Comparison of ENCODE assay signal across 9 mouse cellular contexts in genomic region chr1:75446656-75447055, GRCm38 (mm10). TPM values are rescaled to one million over a fixed set of nuclear protein-coding genes. Genes with fewer than 3 reads are reported as not detected.
DNase-seq lines count a peak whose midpoint lies in the region; ATAC-seq lines count a peak whose summit lies in the region.
"Had no signal": no experiment of that assay in that cellular context is flagged by ENCODE, and none has a peak within 500 bp of the region (broad histone marks: within the 10 kb centered on the region; RNA-seq: fewer than 3 reads in every experiment).

No protein-coding gene starts in this region.

- H3K9me3 ChIP-seq in heart, embryonic 13.5 days, result no peaks in the 10 kb centered on the region
- no peaks in the 10 kb centered on the region for H3K9me3 ChIP-seq in hindbrain, embryonic 11.5 days (ENCODE audit: control insufficient read depth, low read length)
- no peaks in the 10 kb centered on the region for H3K9me3 ChIP-seq in midbrain, embryonic 12.5 days

- DNase-seq in heart, adult 11 months, result no peak
- DNase-seq in MN1 (ENCODE audit: low spot score), result peak; percentile 54
- DNase-seq in hindbrain, embryonic 11.5 days (ENCODE audit: low spot score), result peak; percentile 70
- DNase-seq in urinary bladder, postnatal 4 days (ENCODE audit: low spot score in 2 of 2), result no peak
- no peak for DNase-seq in adrenal gland, adult (ENCODE audit: inconsistent age in 2 of 2, low spot score in 1 of 2)
- no peak for DNase-seq in frontal cortex, postnatal 14 days (ENCODE audit: low spot score in 2 of 2)

- peak overlapping the region; percentile 72 for H3K4me2 ChIP-seq in heart, embryonic 13.5 days
- peak overlapping the region; percentile 21; the same call in 1 of the 2 replicates for H3K4me2 ChIP-seq in hindbrain, embryonic 11.5 days (replicated peaks; ENCODE audit: low read depth, low read length)
- H3K4me2 ChIP-seq in midbrain, embryonic 12.5 days (replicated peaks), result peak overlapping the region; percentile 58

- H3K4me3 ChIP-seq in heart, embryonic 13.5 days, result peak overlapping the region; percentile 42; the same call in 1 of the 2 replicates
- no peak overlapping the region for H3K4me3 ChIP-seq in hindbrain, embryonic 11.5 days (ENCODE audit: low read depth, low read length)
- H3K4me3 ChIP-seq in midbrain, embryonic 12.5 days, result no peak overlapping the region
- H3K4me3 ChIP-seq: left cerebral cortex, adult 2 months had no signal

- peaks cover 88% of the 10 kb centered on the region for H3K27me3 ChIP-seq in heart, embryonic 13.5 days (replicated peaks)
- H3K27me3 ChIP-seq in hindbrain, embryonic 11.5 days (ENCODE audit: control insufficient read depth, insufficient read depth, low read length), result peaks cover 31% of the 10 kb centered on the region
- peaks cover 62% of the 10 kb centered on the region for H3K27me3 ChIP-seq in midbrain, embryonic 12.5 days

- H3K9ac ChIP-seq in heart, embryonic 13.5 days, result peak overlapping the region; percentile 72
- 0 out of 2 replicates have a peak overlapping the region, but pooled peaks have one; percentile 19 for H3K9ac ChIP-seq in hindbrain, embryonic 11.5 days (ENCODE audit: low read depth, low read length)
- peak overlapping the region; percentile 43 for H3K9ac ChIP-seq in midbrain, embryonic 12.5 days (replicated peaks)

- ATAC-seq in heart, embryonic 13.5 days (ENCODE audit: extremely low read depth, insufficient number of reproducible peaks, low FRiP score, low TSS enrichment), result no peak
- peak; percentile 23 for ATAC-seq in hindbrain, embryonic 11.5 days (ENCODE audit: low FRiP score)
- ATAC-seq in midbrain, embryonic 12.5 days (ENCODE audit: low FRiP score, low read depth), result 0 out of 2 replicates have a peak, but pooled peaks have one; percentile 9

- peaks cover 15% of the 10 kb centered on the region for H3K36me3 ChIP-seq in heart, embryonic 13.5 days
- peaks cover 2% of the 10 kb centered on the region; the same call in 1 of the 2 replicates for H3K36me3 ChIP-seq in hindbrain, embryonic 11.5 days (ENCODE audit: control insufficient read depth, insufficient read depth, low read length)
- no peaks in the 10 kb centered on the region for H3K36me3 ChIP-seq in midbrain, embryonic 12.5 days

- peaks cover 76% of the 10 kb centered on the region for H3K4me1 ChIP-seq in heart, embryonic 13.5 days
- H3K4me1 ChIP-seq in hindbrain, embryonic 11.5 days (replicated peaks; ENCODE audit: control insufficient read depth, insufficient read depth, low read length), result peaks cover 62% of the 10 kb centered on the region
- H3K4me1 ChIP-seq in midbrain, embryonic 12.5 days, result peaks cover 98% of the 10 kb centered on the region

- peak overlapping the region; percentile 48 for H3K27ac ChIP-seq in heart, embryonic 13.5 days (replicated peaks)
- H3K27ac ChIP-seq in hindbrain, embryonic 11.5 days (ENCODE audit: low read depth, low read length), result peak overlapping the region; percentile 90
- H3K27ac ChIP-seq in midbrain, embryonic 12.5 days (replicated peaks), result peak overlapping the region; percentile 92
- H3K27ac ChIP-seq: left cerebral cortex, adult 2 months had no signal

- 7% methylated on average over 20 of the region's 20 CpGs for whole genome bisulfite sequencing in heart, embryonic 13.5 days
- 1% methylated on average over 20 of the region's 20 CpGs for WGBS in hindbrain, embryonic 11.5 days
- 2% methylated on average over 20 of the region's 20 CpGs for WGBS in midbrain, embryonic 12.5 days

RNA-seq across cellular contexts. Expression of gene Asic4, which starts 3.6 kb away (rescaled TPM):
- 0.28 and 0.31 TPM in 2 replicates for polyA plus RNA-seq in heart, embryonic 13.5 days (2015; fragmentation: Nextera tagmentation; extraction: Ambion mirVana)
- 1.9 and 4.4 TPM in 2 replicates for polyA plus RNA-seq in hindbrain, embryonic 11.5 days (2014; fragmentation: Nextera tagmentation; extraction: Ambion mirVana)
- polyA plus RNA-seq in midbrain, embryonic 12.5 days (2016; fragmentation: Nextera tagmentation; extraction: Ambion mirVana), result 45.0 and 47.7 TPM in 2 replicates

RNA-seq across cellular contexts. Expression of gene Gmppa, which starts 10.9 kb away (rescaled TPM):
- 70.7 and 73.7 TPM in 2 replicates for polyA plus RNA-seq in heart, embryonic 13.5 days (2015; fragmentation: Nextera tagmentation; extraction: Ambion mirVana)
- 53.8 and 56.3 TPM in 2 replicates for polyA plus RNA-seq in hindbrain, embryonic 11.5 days (2014; fragmentation: Nextera tagmentation; extraction: Ambion mirVana)
- 59.7 and 69.4 TPM in 2 replicates for polyA plus RNA-seq in midbrain, embryonic 12.5 days (2016; fragmentation: Nextera tagmentation; extraction: Ambion mirVana)

RNA-seq across cellular contexts. Expression of gene Chpf, which starts 32.5 kb away (rescaled TPM):
- polyA plus RNA-seq in heart, embryonic 13.5 days (2015; fragmentation: Nextera tagmentation; extraction: Ambion mirVana), result 26.0 and 28.6 TPM in 2 replicates
- polyA plus RNA-seq in hindbrain, embryonic 11.5 days (2014; fragmentation: Nextera tagmentation; extraction: Ambion mirVana), result 17.8 and 20.2 TPM in 2 replicates
- 35.9 and 36.3 TPM in 2 replicates for polyA plus RNA-seq in midbrain, embryonic 12.5 days (2016; fragmentation: Nextera tagmentation; extraction: Ambion mirVana)

RNA-seq across cellular contexts. Expression of gene Tmem198, which starts 32.7 kb away (rescaled TPM):
- 0.43 and 0.49 TPM in 2 replicates for polyA plus RNA-seq in heart, embryonic 13.5 days (2015; fragmentation: Nextera tagmentation; extraction: Ambion mirVana)
- 11.1 and 11.6 TPM in 2 replicates for polyA plus RNA-seq in hindbrain, embryonic 11.5 days (2014; fragmentation: Nextera tagmentation; extraction: Ambion mirVana)
- 26.5 and 27.6 TPM in 2 replicates for polyA plus RNA-seq in midbrain, embryonic 12.5 days (2016; fragmentation: Nextera tagmentation; extraction: Ambion mirVana)

RNA-seq across cellular contexts. Expression of gene Obsl1, which starts 59.6 kb away (rescaled TPM):
- polyA plus RNA-seq in heart, embryonic 13.5 days (2015; fragmentation: Nextera tagmentation; extraction: Ambion mirVana), result 91.0 and 93.0 TPM in 2 replicates
- 34.0 and 34.4 TPM in 2 replicates for polyA plus RNA-seq in hindbrain, embryonic 11.5 days (2014; fragmentation: Nextera tagmentation; extraction: Ambion mirVana)
- 42.7 and 46.6 TPM in 2 replicates for polyA plus RNA-seq in midbrain, embryonic 12.5 days (2016; fragmentation: Nextera tagmentation; extraction: Ambion mirVana)

Comparison
In these comparisons a context has a peak if more than half of its experiments do, and no peak if none do; other contexts are left out.
1. H3K4me2 ChIP-seq: peak in every context shown above with its lines; median percentile 72 in heart, embryonic 13.5 days; 58 in midbrain, embryonic 12.5 days; 21 in hindbrain, embryonic 11.5 days.
2. H3K9ac ChIP-seq: peak in every context shown above with its lines; median percentile 72 in heart, embryonic 13.5 days; 43 in midbrain, embryonic 12.5 days; 19 in hindbrain, embryonic 11.5 days.
3. DNase-seq: peak in MN1 (single experiment) and hindbrain, embryonic 11.5 days (single experiment); none in heart, adult 11 months (single experiment), urinary bladder, postnatal 4 days (0 of 2), adrenal gland, adult (0 of 2) and frontal cortex, postnatal 14 days (0 of 2).
4. Peak in every context shown above with its lines, with median percentiles within 50 percentile points of each other: H3K27ac ChIP-seq.